9 mouse cellular contexts compared by ENCODE assay signal in the genomic region with DNA sequence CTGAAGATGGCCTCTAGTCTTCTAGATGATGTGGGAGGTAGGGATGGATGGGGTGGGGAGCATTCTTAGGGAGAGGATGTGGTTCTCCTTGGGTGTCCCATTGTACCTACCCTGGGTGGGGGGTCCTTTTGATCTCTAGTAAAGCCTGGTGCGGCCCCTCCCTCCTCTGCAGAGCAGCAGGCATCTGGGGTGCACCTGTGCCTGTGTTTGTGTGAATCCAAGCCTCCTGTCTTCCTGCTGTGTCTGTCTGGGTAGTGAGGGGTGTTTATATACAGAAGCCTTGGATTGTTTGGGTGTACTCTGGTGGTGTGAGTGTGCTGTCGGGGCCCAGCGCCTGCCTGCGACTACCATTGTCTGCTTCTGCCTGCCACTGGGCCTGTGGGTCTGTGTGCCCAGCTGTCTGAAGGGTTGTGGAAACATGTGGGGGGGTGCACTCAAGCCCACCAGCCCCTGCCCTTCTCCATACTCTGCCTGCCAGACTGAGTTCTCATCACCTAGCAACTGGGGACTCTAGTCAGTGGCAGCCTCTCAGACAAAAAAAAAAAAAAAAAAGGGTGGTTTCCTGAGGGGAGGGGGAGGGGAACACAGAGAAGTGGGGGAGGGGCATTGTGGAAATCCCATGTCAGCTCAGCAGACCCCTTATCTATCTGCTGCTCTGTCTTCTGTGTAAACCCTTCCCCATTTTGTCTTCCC. TPM values are rescaled to one million over a fixed set of nuclear protein-coding genes. Genes with fewer than 3 reads are reported as not detected.
DNase-seq lines count a peak whose midpoint lies in the region; ATAC-seq lines count a peak whose summit lies in the region.
"Had no signal": no experiment of that assay in that cellular context is flagged by ENCODE, and none has a peak within 500 bp of the region (broad histone marks: within the 10 kb centered on the region; RNA-seq: fewer than 3 reads in every experiment).

No protein-coding gene starts in this region.

- H3K9me3 ChIP-seq in lung, embryonic 15.5 days: no peaks in the 10 kb centered on the region
- H3K9me3 ChIP-seq in embryonic facial prominence, embryonic 14.5 days (ENCODE audit: control insufficient read depth, low read length): no peaks in the 10 kb centered on the region
- H3K9me3 ChIP-seq in kidney, embryonic 16.5 days (ENCODE audit: low read length): no peaks in the 10 kb centered on the region
- no peaks in the 10 kb centered on the region for H3K9me3 ChIP-seq in intestine, embryonic 16.5 days (ENCODE audit: control insufficient read depth, low read length)

- no peak overlapping the region for H3K4me3 ChIP-seq in lung, embryonic 15.5 days
- H3K4me3 ChIP-seq in embryonic facial prominence, embryonic 14.5 days (ENCODE audit: low read depth, low read length): no peak overlapping the region
- H3K4me3 ChIP-seq in kidney, embryonic 16.5 days (ENCODE audit: low read length): no peak overlapping the region
- H3K4me3 ChIP-seq in intestine, embryonic 16.5 days (ENCODE audit: low read length): no peak overlapping the region

- H3K9ac ChIP-seq in lung, embryonic 15.5 days: no peak overlapping the region
- H3K9ac ChIP-seq in embryonic facial prominence, embryonic 14.5 days (ENCODE audit: low read depth, low read length): no peak overlapping the region
- no peak overlapping the region for H3K9ac ChIP-seq in kidney, embryonic 16.5 days (replicated peaks; ENCODE audit: low read length)
- H3K9ac ChIP-seq in intestine, embryonic 16.5 days (ENCODE audit: low read depth, low read length): no peak overlapping the region

- no peaks in the 10 kb centered on the region for H3K27me3 ChIP-seq in lung, embryonic 15.5 days
- no peaks in the 10 kb centered on the region for H3K27me3 ChIP-seq in embryonic facial prominence, embryonic 14.5 days (replicated peaks; ENCODE audit: control insufficient read depth, insufficient read depth, low read length)
- H3K27me3 ChIP-seq in kidney, embryonic 16.5 days (ENCODE audit: insufficient read depth, low read length): no peaks in the 10 kb centered on the region
- no peaks in the 10 kb centered on the region for H3K27me3 ChIP-seq in intestine, embryonic 16.5 days (replicated peaks; ENCODE audit: control insufficient read depth, insufficient read depth, low read length)

- peaks cover 30% of the 10 kb centered on the region for H3K4me1 ChIP-seq in lung, embryonic 15.5 days
- peaks cover 30% of the 10 kb centered on the region for H3K4me1 ChIP-seq in embryonic facial prominence, embryonic 14.5 days (ENCODE audit: control insufficient read depth, insufficient read depth, low read length)
- H3K4me1 ChIP-seq in kidney, embryonic 16.5 days (ENCODE audit: insufficient read depth, low read length): peaks cover 11% of the 10 kb centered on the region
- peaks cover 17% of the 10 kb centered on the region for H3K4me1 ChIP-seq in intestine, embryonic 16.5 days (ENCODE audit: control insufficient read depth, insufficient read depth, low read length)

- H3K4me2 ChIP-seq in lung, embryonic 15.5 days: no peak overlapping the region
- no peak overlapping the region for H3K4me2 ChIP-seq in embryonic facial prominence, embryonic 14.5 days (ENCODE audit: low read depth, low read length)
- H3K4me2 ChIP-seq in kidney, embryonic 16.5 days (replicated peaks; ENCODE audit: low read depth, low read length): no peak overlapping the region
- no peak overlapping the region for H3K4me2 ChIP-seq in intestine, embryonic 16.5 days (ENCODE audit: low read depth, low read length)

- ATAC-seq in lung, embryonic 15.5 days (ENCODE audit: borderline replicate concordance, extremely low read depth, low FRiP score, low TSS enrichment): peak; percentile 39
- ATAC-seq in embryonic facial prominence, embryonic 14.5 days (ENCODE audit: low read depth): peak; percentile 20; the same call in 1 of the 2 replicates
- no peak for ATAC-seq in kidney, embryonic 16.5 days (ENCODE audit: low FRiP score, low TSS enrichment)
- ATAC-seq in intestine, embryonic 16.5 days: no peak

- 24% methylated on average over 4 of the region's 4 CpGs for WGBS in lung, embryonic 15.5 days
- 30% methylated on average over 4 of the region's 4 CpGs for WGBS in embryonic facial prominence, embryonic 14.5 days
- 73% methylated on average over 4 of the region's 4 CpGs for WGBS in kidney, embryonic 16.5 days
- 36% methylated on average over 4 of the region's 4 CpGs for WGBS in intestine, embryonic 16.5 days

- no peaks in the 10 kb centered on the region for H3K36me3 ChIP-seq in lung, embryonic 15.5 days
- H3K36me3 ChIP-seq in embryonic facial prominence, embryonic 14.5 days (ENCODE audit: control insufficient read depth, insufficient read depth, low read length): no peaks in the 10 kb centered on the region
- no peaks in the 10 kb centered on the region for H3K36me3 ChIP-seq in kidney, embryonic 16.5 days (ENCODE audit: insufficient read depth, low read length)
- no peaks in the 10 kb centered on the region for H3K36me3 ChIP-seq in intestine, embryonic 16.5 days (ENCODE audit: control insufficient read depth, insufficient read depth, low read length)

- no peak overlapping the region for H3K27ac ChIP-seq in lung, embryonic 15.5 days
- no peak overlapping the region; the same call in 1 of the 2 replicates for H3K27ac ChIP-seq in embryonic facial prominence, embryonic 14.5 days (replicated peaks; ENCODE audit: low read depth, low read length)
- no peak overlapping the region for H3K27ac ChIP-seq in kidney, embryonic 16.5 days (ENCODE audit: low read length)
- H3K27ac ChIP-seq in intestine, embryonic 16.5 days (ENCODE audit: low read length): no peak overlapping the region

- DNase-seq in lung, postnatal 14 days: no peak
- peak; percentile 36 for DNase-seq in embryonic facial prominence, embryonic 14.5 days (ENCODE audit: low spot score)
- peak; percentile 53 for DNase-seq in mesoderm, embryonic 11.5 days (ENCODE audit: low read depth, low spot score)
- peak; percentile 55 for DNase-seq in thymus, postnatal 25 days
- DNase-seq: cerebellum, adult 11-12 months; lung, adult 18-20 months had no signal

RNA-seq across cellular contexts. Expression of gene Tpra1, which starts 36.1 kb away (rescaled TPM):
- polyA plus RNA-seq in lung, embryonic 15.5 days (2015; fragmentation: Nextera tagmentation; extraction: Ambion mirVana): 68.5 and 75.8 TPM in 2 replicates
- 44.9 and 52.1 TPM in 2 replicates for polyA plus RNA-seq in embryonic facial prominence, embryonic 14.5 days (2014; fragmentation: Nextera tagmentation; extraction: Ambion mirVana)
- polyA plus RNA-seq in kidney, embryonic 16.5 days (2015; fragmentation: Nextera tagmentation; extraction: Ambion mirVana): 95.5 and 98.8 TPM in 2 replicates
- 73.7 and 77.0 TPM in 2 replicates for polyA plus RNA-seq in intestine, embryonic 16.5 days (2015; fragmentation: Nextera tagmentation; extraction: Ambion mirVana)

RNA-seq across cellular contexts. Expression of gene Mcm2, which starts 39.5 kb away (rescaled TPM):
- 141 and 142 TPM in 2 replicates for polyA plus RNA-seq in lung, embryonic 15.5 days (2015; fragmentation: Nextera tagmentation; extraction: Ambion mirVana)
- 94.6 and 117 TPM in 2 replicates for polyA plus RNA-seq in embryonic facial prominence, embryonic 14.5 days (2014; fragmentation: Nextera tagmentation; extraction: Ambion mirVana)
- polyA plus RNA-seq in kidney, embryonic 16.5 days (2015; fragmentation: Nextera tagmentation; extraction: Ambion mirVana): 151 and 157 TPM in 2 replicates
- polyA plus RNA-seq in intestine, embryonic 16.5 days (2015; fragmentation: Nextera tagmentation; extraction: Ambion mirVana): 90.1 and 101 TPM in 2 replicates

Comparison
In these comparisons a context has a peak if more than half of its experiments do, and no peak if none do; other contexts are left out.
1. ATAC-seq: peak in lung, embryonic 15.5 days (single experiment) and embryonic facial prominence, embryonic 14.5 days (single experiment); none in kidney, embryonic 16.5 days (single experiment) and intestine, embryonic 16.5 days (single experiment).